Comparison of ENCODE assay signal across 8 mouse cellular contexts in the genomic region with DNA sequence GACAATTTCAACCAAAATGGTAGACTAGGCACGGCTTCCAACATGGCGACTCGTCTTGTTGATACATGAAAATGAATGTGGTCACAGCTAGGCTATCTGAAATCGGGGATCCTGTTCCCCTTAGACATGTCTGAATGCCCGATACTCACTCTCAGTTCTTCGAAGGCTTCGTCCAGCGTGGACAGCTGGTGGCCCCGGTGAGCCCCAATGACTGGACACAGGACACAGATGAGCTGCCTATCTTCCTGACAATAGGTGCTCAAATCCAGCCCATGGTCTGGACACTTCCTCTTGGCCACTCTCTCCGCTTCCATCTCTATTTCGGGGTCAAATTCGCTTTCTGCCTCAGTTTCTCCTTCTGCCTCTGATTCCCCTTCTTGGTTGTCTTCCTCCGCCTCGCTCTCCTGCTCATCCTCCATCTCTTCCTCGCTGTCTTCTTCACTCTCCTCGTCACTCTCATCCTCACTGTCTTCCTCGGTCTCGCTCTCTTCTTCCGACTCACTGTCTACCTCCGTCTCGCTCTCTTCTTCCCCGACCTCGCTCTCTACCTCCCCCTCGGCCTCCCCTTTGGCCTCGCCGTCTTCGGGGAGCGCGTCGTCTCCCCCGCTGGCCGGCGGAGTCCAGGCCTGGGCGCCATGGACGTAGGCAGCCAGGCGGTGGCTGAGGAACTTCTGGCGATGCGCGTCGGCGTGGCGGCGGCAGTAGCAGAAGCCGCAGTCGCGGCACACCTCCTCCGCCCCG. TPM values are rescaled to one million over a fixed set of nuclear protein-coding genes. Genes with fewer than 3 reads are reported as not detected.
DNase-seq lines count a peak whose midpoint lies in the region; ATAC-seq and TF ChIP-seq lines count a peak whose summit lies in the region.

No protein-coding gene starts in this region.

- peak overlapping the region; percentile 93 for H3K27ac ChIP-seq in forebrain, embryonic 10.5 days
- peak overlapping the region; percentile 96 for H3K27ac ChIP-seq in limb, embryonic 15.5 days
- peak overlapping the region; percentile 97 for H3K27ac ChIP-seq in stomach, postnatal 0 days (replicated peaks)

- H3K4me3 ChIP-seq in forebrain, embryonic 10.5 days = peak overlapping the region; percentile 68
- peak overlapping the region; percentile 74 for H3K4me3 ChIP-seq in limb, embryonic 15.5 days
- H3K4me3 ChIP-seq in stomach, postnatal 0 days (ENCODE audit: low read depth, low read length) = peak overlapping the region; percentile 55

- WGBS in forebrain, embryonic 10.5 days = 39% methylated on average over 48 of the region's 48 CpGs
- WGBS in limb, embryonic 15.5 days = 35% methylated on average over 48 of the region's 48 CpGs
- WGBS in stomach, postnatal 0 days = 33% methylated on average over 48 of the region's 48 CpGs

- 0 out of 2 replicates have a peak, but pooled peaks cover 3% of the 10 kb centered on the region for H3K27me3 ChIP-seq in forebrain, embryonic 10.5 days (ENCODE audit: poor library complexity, severe bottlenecking)
- H3K27me3 ChIP-seq in limb, embryonic 15.5 days = no peaks in the 10 kb centered on the region
- H3K27me3 ChIP-seq in stomach, postnatal 0 days (ENCODE audit: control insufficient read depth, insufficient read depth, low read length) = no peaks in the 10 kb centered on the region

- peak; percentile 27; the same call in 1 of the 2 replicates for ATAC-seq in limb, embryonic 15.5 days (ENCODE audit: insufficient number of reproducible peaks, low FRiP score, low TSS enrichment, low read depth)
- ATAC-seq in stomach, postnatal 0 days (ENCODE audit: low FRiP score, low TSS enrichment) = no peak

- H3K9ac ChIP-seq in limb, embryonic 15.5 days = peak overlapping the region; percentile 93
- peak overlapping the region; percentile 85 for H3K9ac ChIP-seq in stomach, postnatal 0 days (ENCODE audit: low read length)

- peaks cover 26% of the 10 kb centered on the region for H3K4me1 ChIP-seq in forebrain, embryonic 10.5 days
- peaks cover 17% of the 10 kb centered on the region for H3K4me1 ChIP-seq in limb, embryonic 15.5 days
- 0 out of 2 replicates have a peak, but pooled peaks cover 2% of the 10 kb centered on the region for H3K4me1 ChIP-seq in stomach, postnatal 0 days (replicated peaks; ENCODE audit: control insufficient read depth, insufficient read depth)

- peaks cover 7% of the 10 kb centered on the region; the same call in 1 of the 2 replicates for H3K9me3 ChIP-seq in forebrain, embryonic 10.5 days
- no peaks in the 10 kb centered on the region for H3K9me3 ChIP-seq in limb, embryonic 15.5 days
- no peaks in the 10 kb centered on the region for H3K9me3 ChIP-seq in stomach, postnatal 0 days (ENCODE audit: control insufficient read depth, low read length)

- DNase-seq in heart, adult 11 months = peak; percentile 88
- no peak for DNase-seq in heart, postnatal 4 days
- peak; percentile 40 for DNase-seq in A20 (ENCODE audit: low read depth, low spot score)
- DNase-seq in forebrain, embryonic 10.5 days (ENCODE audit: extremely low spot score, low spot score) = no peak
- no peak for DNase-seq in stomach, postnatal 0 days (ENCODE audit: low spot score)
- no peak for DNase-seq in urinary bladder, postnatal 10 days (ENCODE audit: low spot score)
- DNase-seq in lung, postnatal 4 days = no peak

- H3K36me3 ChIP-seq in forebrain, embryonic 10.5 days (replicated peaks) = peaks cover 19% of the 10 kb centered on the region
- no peaks in the 10 kb centered on the region for H3K36me3 ChIP-seq in limb, embryonic 15.5 days
- H3K36me3 ChIP-seq in stomach, postnatal 0 days (ENCODE audit: control insufficient read depth, insufficient read depth, low read length) = no peaks in the 10 kb centered on the region

- TF ChIP-seq CTCF in stomach, postnatal 0 days (IDR thresholded peaks at IDR 0.05; ENCODE audit: low read depth) = peak; percentile 22; the same call in 1 of the 2 replicates

- peak overlapping the region; percentile 82 for H3K4me2 ChIP-seq in limb, embryonic 15.5 days
- H3K4me2 ChIP-seq in stomach, postnatal 0 days (replicated peaks; ENCODE audit: low read depth) = peak overlapping the region; percentile 76

- no peak for TF ChIP-seq EP300 in stomach, postnatal 0 days (optimal IDR thresholded peaks at IDR 0.05)

RNA-seq across cellular contexts. Expression of a gene that starts 7.6 kb away (rescaled TPM):
- 10 to 100 TPM; 47.8 to 50.4 TPM for total RNA-seq in heart, postnatal 4 days (2021)
- polyA plus RNA-seq in forebrain, embryonic 10.5 days (2016; fragmentation: Nextera tagmentation; extraction: Ambion mirVana) = 20.6 and 21.9 TPM in 2 replicates
- polyA plus RNA-seq in limb, embryonic 15.5 days (2015; fragmentation: Nextera tagmentation; extraction: Ambion mirVana) = 21.8 and 27.7 TPM in 2 replicates
- polyA plus RNA-seq in stomach, postnatal 0 days (2015; fragmentation: Nextera tagmentation; extraction: Ambion mirVana) = 9.7 and 10.1 TPM in 2 replicates

RNA-seq across cellular contexts. Expression of a gene that starts 52.3 kb away (rescaled TPM):
- total RNA-seq in heart, postnatal 4 days (2021) = 1 to 10 TPM; 3.2 to 3.3 TPM
- polyA plus RNA-seq in forebrain, embryonic 10.5 days (2016; fragmentation: Nextera tagmentation; extraction: Ambion mirVana) = 13.3 and 13.5 TPM in 2 replicates
- polyA plus RNA-seq in limb, embryonic 15.5 days (2015; fragmentation: Nextera tagmentation; extraction: Ambion mirVana) = 16.0 and 24.8 TPM in 2 replicates
- polyA plus RNA-seq in stomach, postnatal 0 days (2015; fragmentation: Nextera tagmentation; extraction: Ambion mirVana) = 5.9 and 7.3 TPM in 2 replicates

Comparison
In these comparisons a context has a peak if more than half of its experiments do, and no peak if none do; other contexts are left out.
1. DNase-seq: peak in heart, adult 11 months (single experiment) and A20 (single experiment); none in heart, postnatal 4 days (single experiment), forebrain, embryonic 10.5 days (single experiment), stomach, postnatal 0 days (single experiment), urinary bladder, postnatal 10 days (single experiment) and lung, postnatal 4 days (0 of 2).
2. Peak in every context shown above with its lines, with median percentiles within 50 percentile points of each other: H3K27ac ChIP-seq and H3K4me3 ChIP-seq.